Mouse (Mus musculus): ENCODE results near the gene 1700008P02Rik.
"Not testable (repeated sequence)": the region's sequence is repeated elsewhere in the genome, so short reads cannot be mapped to it uniquely, and the experiment has no call there.

1700008P02Rik gene

DNA sequence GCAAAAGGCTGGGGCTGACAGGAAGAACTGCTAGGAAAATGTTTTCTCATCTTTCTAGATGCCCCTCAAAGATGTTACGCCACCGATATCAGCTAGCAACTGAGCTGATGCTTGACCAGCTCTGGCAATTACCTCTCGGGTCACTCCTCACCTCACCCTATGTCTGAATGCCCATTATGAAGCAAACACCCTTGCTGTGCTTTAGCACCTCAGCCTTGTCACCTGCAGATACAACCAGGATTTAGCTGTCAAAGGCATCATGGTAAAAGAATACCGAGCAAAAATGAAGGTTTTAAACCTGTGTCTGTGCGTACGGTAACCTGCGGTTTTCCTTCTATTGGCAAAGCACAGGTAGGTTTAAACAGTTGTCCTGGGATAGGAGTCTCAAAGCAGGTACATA, at the start of gene 1700008P02Rik:
1700008P02Rik (minus strand) TSS at position 101 of the 400 bp plus-strand sequence.
- DNase-seq: no peak

GRCm38 (mm10) chr3:6649411-6649810, 29.2 kb upstream of the 1700008P02Rik start:
- no peak for DNase-seq

DNA sequence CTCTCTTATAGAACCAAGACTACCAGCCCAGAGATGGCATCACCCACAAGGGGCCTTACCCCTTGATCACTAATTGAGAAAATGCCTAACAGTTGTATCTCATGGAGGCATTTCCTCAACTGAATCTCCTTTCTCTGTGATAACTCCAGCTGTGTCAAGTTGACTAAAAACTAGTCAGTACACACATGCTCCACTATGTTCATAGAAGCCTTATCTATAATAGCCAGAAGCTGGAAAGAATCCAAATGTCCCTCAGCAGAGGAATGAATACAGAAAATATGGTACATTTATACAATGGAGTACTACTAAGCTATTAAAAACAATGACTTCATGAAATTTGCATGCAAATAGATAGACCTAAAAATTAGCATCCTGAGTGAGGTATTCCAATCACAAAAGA, 17.9 kb upstream of the 1700008P02Rik start:
- not testable (repeated sequence) for DNase-seq

DNA sequence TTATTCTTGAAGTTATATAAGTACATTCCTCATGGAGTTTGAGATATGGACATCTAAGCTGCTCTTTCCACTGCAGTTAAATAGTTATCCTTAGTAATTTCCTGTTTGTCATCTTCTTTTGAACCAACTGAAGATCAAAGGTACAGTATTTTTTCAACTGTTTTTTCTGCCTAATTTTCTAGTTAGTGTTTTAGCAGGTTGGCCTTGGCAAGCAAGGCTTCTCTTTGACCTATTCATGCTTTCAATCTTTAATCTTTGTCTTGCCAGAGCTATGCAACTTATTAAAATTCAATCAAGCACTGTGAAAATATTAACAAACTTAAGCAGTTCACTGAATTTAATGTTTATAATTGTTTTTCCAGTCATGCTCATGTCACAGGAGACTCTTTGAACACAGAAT, 14.0 kb upstream of the 1700008P02Rik start:
- DNase-seq: no peak

GRCm38 (mm10) chr3:6617881-6618280, 2.4 kb downstream of the 1700008P02Rik start:
- DNase-seq: no peak
